Mouse (Mus musculus) CH12.LX (cell line): Measurements from ENCODE around the gene Ppp1cc. TPM values are rescaled to one million over a fixed set of nuclear protein-coding genes. Genes with fewer than 3 reads are reported as not detected.

ENCODE experiments used
- DNase-seq: peaks from one replicate; pipeline ENCODE4 v3.0.0-alpha.2; 2013; ENCODE audit errors: extremely low read depth
- H3K27ac ChIP-seq: 2 replicates; pipeline ENCODE4 v1.5.1; 2012; ENCODE audit warnings: low read depth, mild to moderate bottlenecking, control low read depth, moderate library complexity; ENCODE audit not compliant: insufficient read depth
- H3K27me3 ChIP-seq: replicated peaks from 2 replicates; pipeline ENCODE3; 2012; ENCODE audit warnings: inconsistent platforms
- H3K36me3 ChIP-seq, 2 experiments: replicated peaks in 1 of 2; 2 replicates each; pipeline versions ENCODE3 to v1.6.1; 2012; ENCODE audit warnings: inconsistent platforms in 1 of 2, low read length in 1 of 2, mild to moderate bottlenecking in 1 of 2, mixed read lengths in 1 of 2, moderate library complexity in 1 of 2; ENCODE audit not compliant: control insufficient read depth in 1 of 2, insufficient read depth in 1 of 2
- H3K4me1 ChIP-seq, 2 experiments: 2 replicates each; pipeline ENCODE4 v1.6.1; 2012; ENCODE audit warnings: inconsistent platforms in 1 of 2, moderate library complexity in 1 of 2; ENCODE audit not compliant: insufficient read depth in 2 of 2, control insufficient read depth in 1 of 2
- H3K4me2 ChIP-seq: 2 replicates; pipeline ENCODE4 v1.6.1; 2012; ENCODE audit warnings: low read depth, mild to moderate bottlenecking, control low read depth; ENCODE audit not compliant: poor library complexity, insufficient read depth, severe bottlenecking
- H3K4me3 ChIP-seq, 3 experiments: fragments of 150-350 bp in 1 of 3; sonication (generic) in 1 of 3; replicated peaks in 1 of 3; 2 replicates each; pipeline versions ENCODE3 to v1.5.1; 2011 to 2012; ENCODE audit warnings: low read depth in 2 of 3, low read length in 2 of 3, mild to moderate bottlenecking in 2 of 3, moderate library complexity in 2 of 3, control low read depth in 1 of 3, improper control_type of control experiment in 1 of 3, inconsistent platforms in 1 of 3, mixed read lengths in 1 of 3; ENCODE audit not compliant: poor library complexity in 1 of 3
- H3K79me2 ChIP-seq: replicated peaks from 2 replicates; pipeline ENCODE4 v1.6.1; 2012; ENCODE audit warnings: mild to moderate bottlenecking, moderate library complexity; ENCODE audit not compliant: control insufficient read depth, poor library complexity, insufficient read depth, severe bottlenecking; ENCODE audit errors: extremely low read depth
- H3K9ac ChIP-seq: 2 replicates; pipeline ENCODE4 v1.6.1; 2012; ENCODE audit warnings: low read depth, mild to moderate bottlenecking, control low read depth, moderate library complexity; ENCODE audit not compliant: insufficient read depth
- H3K9me3 ChIP-seq: replicated peaks from 2 replicates; pipeline ENCODE3; 2012; ENCODE audit warnings: low read length, inconsistent platforms, mixed read lengths
- CHD1 ChIP-seq: IDR thresholded peaks from 2 replicates; pipeline ENCODE4 v1.6.1; 2012; ENCODE audit warnings: low read depth, low read length, improper control_type of control experiment, inconsistent platforms
- CTCF ChIP-seq, 2 experiments: IDR thresholded peaks in 1 of 2; conservative IDR thresholded peaks in 1 of 2; 2 replicates each; pipeline ENCODE4 v1.5.1; 2011 to 2012; ENCODE audit warnings: low read depth in 2 of 2, low read length in 2 of 2, improper control_type of control experiment in 1 of 2, inconsistent platforms in 1 of 2, mild to moderate bottlenecking in 1 of 2, moderate library complexity in 1 of 2
- E2F4 ChIP-seq: IDR thresholded peaks from 2 replicates; pipeline ENCODE4 v1.6.1; 2011; ENCODE audit warnings: low read depth, low read length, improper control_type of control experiment; ENCODE audit not compliant: insufficient replicate concordance
- ELF1 ChIP-seq: IDR thresholded peaks from 2 replicates; pipeline ENCODE4 v1.6.1; 2014; ENCODE audit warnings: low read depth, mild to moderate bottlenecking, inconsistent platforms, low read length, improper control_type of control experiment
- ETS1 ChIP-seq: conservative IDR thresholded peaks from 2 replicates; pipeline ENCODE4 v1.6.1; 2012; ENCODE audit warnings: low read depth, mild to moderate bottlenecking, inconsistent platforms, low read length, improper control_type of control experiment, moderate library complexity
- GABPA ChIP-seq: IDR thresholded peaks from 2 replicates; pipeline ENCODE4 v1.6.1; 2012; ENCODE audit warnings: low read depth, low read length, improper control_type of control experiment, inconsistent platforms; ENCODE audit not compliant: insufficient replicate concordance
- JUN ChIP-seq: IDR thresholded peaks from 2 replicates; pipeline ENCODE4 v1.6.1; 2011; ENCODE audit warnings: low read depth, mild to moderate bottlenecking, low read length, improper control_type of control experiment, moderate library complexity; ENCODE audit not compliant: insufficient read depth
- JUND ChIP-seq: conservative IDR thresholded peaks from 2 replicates; pipeline ENCODE4 v1.6.1; 2011; ENCODE audit warnings: low read depth, low read length, improper control_type of control experiment
- KAT2A ChIP-seq: IDR thresholded peaks from 2 replicates; pipeline ENCODE4 v1.6.1; 2012; ENCODE audit warnings: low read length, improper control_type of control experiment, inconsistent platforms; ENCODE audit not compliant: insufficient replicate concordance
- MAX ChIP-seq: IDR thresholded peaks from 2 replicates; pipeline ENCODE4 v1.6.1; 2011; ENCODE audit warnings: low read length, improper control_type of control experiment
- MAZ ChIP-seq: IDR thresholded peaks from 2 replicates; pipeline ENCODE4 v1.6.1; 2012; ENCODE audit warnings: low read depth, mild to moderate bottlenecking, inconsistent platforms, low read length, improper control_type of control experiment, moderate library complexity
- MEF2A ChIP-seq: IDR thresholded peaks from 2 replicates; pipeline ENCODE4 v1.6.1; 2014; ENCODE audit warnings: low read depth, mild to moderate bottlenecking, inconsistent platforms, low read length, improper control_type of control experiment, borderline replicate concordance
- MXI1 ChIP-seq: IDR thresholded peaks from 2 replicates; pipeline ENCODE4 v1.6.1; 2011; ENCODE audit warnings: mild to moderate bottlenecking, low read depth, low read length, improper control_type of control experiment
- NRF1 ChIP-seq: IDR thresholded peaks from 2 replicates; pipeline ENCODE4 v1.6.1; 2014; ENCODE audit warnings: low read depth, mild to moderate bottlenecking, inconsistent platforms, low read length, improper control_type of control experiment, moderate library complexity
- PAX5 ChIP-seq: IDR thresholded peaks from 2 replicates; pipeline ENCODE4 v1.6.1; 2012; ENCODE audit warnings: low read length, inconsistent platforms, mixed read lengths
- POLR2AphosphoS2 ChIP-seq: IDR thresholded peaks from 2 replicates; pipeline ENCODE4 v1.6.1; 2011; ENCODE audit warnings: low read depth, low read length, improper control_type of control experiment
- RAD21 ChIP-seq: IDR thresholded peaks from 2 replicates; pipeline ENCODE4 v1.6.1; 2011; ENCODE audit warnings: low read depth, mild to moderate bottlenecking, low read length, improper control_type of control experiment, moderate library complexity
- SIN3A ChIP-seq: IDR thresholded peaks from 2 replicates; pipeline ENCODE4 v1.6.1; 2012; ENCODE audit warnings: low read length, improper control_type of control experiment, inconsistent platforms
- SMC3 ChIP-seq: IDR thresholded peaks from 2 replicates; pipeline ENCODE4 v1.6.1; 2011; ENCODE audit warnings: low read depth, low read length, improper control_type of control experiment
- TBP ChIP-seq: conservative IDR thresholded peaks from 2 replicates; pipeline ENCODE4 v1.6.1; 2011; ENCODE audit warnings: low read depth, low read length, improper control_type of control experiment
- USF1 ChIP-seq: IDR thresholded peaks from 2 replicates; pipeline ENCODE4 v1.6.1; 2014; ENCODE audit warnings: low read depth, mild to moderate bottlenecking, inconsistent platforms, low read length, improper control_type of control experiment
- ZC3H11A ChIP-seq: IDR thresholded peaks from 2 replicates; pipeline ENCODE4 v1.6.1; 2012; ENCODE audit warnings: low read depth, mild to moderate bottlenecking, inconsistent platforms, low read length, improper control_type of control experiment
- ZKSCAN1 ChIP-seq: IDR thresholded peaks from 2 replicates; pipeline ENCODE4 v1.6.1; 2012; ENCODE audit warnings: low read depth, inconsistent platforms, low read length, improper control_type of control experiment, borderline replicate concordance
- ZMIZ1 ChIP-seq: IDR thresholded peaks from 2 replicates; pipeline ENCODE4 v1.6.1; 2012; ENCODE audit warnings: low read depth, mild to moderate bottlenecking, inconsistent platforms, low read length, improper control_type of control experiment
- dilution Hi-C: fragments of 300-500 bp; cut with MboI; formaldehyde crosslinking; loops from 2 replicates; pipeline ENCODE4 v1.14.3; 2020; ENCODE audit warnings: low sequenced_read_pairs; ENCODE audit not compliant: extremely low pct_unique_long_range_greater_than_20kb, extremely low pct_ligation_motif_present
- in situ Hi-C: fragments of 300-500 bp; cut with MboI; formaldehyde crosslinking; loops from 3 replicates; pipeline ENCODE4 v1.14.3; 2019; ENCODE audit warnings: low sequenced_read_pairs, low pct_ligation_motif_present, low pct_unique_long_range_greater_than_20kb, mixed read lengths
- polyA plus RNA-seq: library from polyadenylated mRNA; unstranded; fragments of >175 nt; gene quantifications from 2 replicates; pipeline ENCODE4 v1.2.1, GENCODE M21; 2012; ENCODE audit warnings: low read depth; ENCODE audit not compliant: insufficient read length
- total RNA-seq, 2 experiments: library from RNA; depleted of rRNA; stranded (reverse); fragments of 300-350 nt in 1 of 2; fragments of >200 nt in 1 of 2; gene quantifications; 2 replicates each; pipeline ENCODE4 v1.2.3; 2012 to 2014

Gene Ppp1cc
- total and polyA plus RNA-seq, 3 experiments = 191 to 406 (median 358) TPM

- in situ Hi-C loops (no loop called here), dilution Hi-C loops (no loop called here)
- peaks cover 25 to 59% of the 10 kb centered on the region in 2 experiments for H3K4me1 ChIP-seq
- H3K36me3 ChIP-seq = peaks cover 29 to 57% of the 10 kb centered on the region in 2 experiments
- peaks cover 25% of the 10 kb centered on the region for H3K79me2 ChIP-seq
- H3K9me3 ChIP-seq = peaks cover 5% of the 10 kb centered on the region
- peak overlapping the region; percentile 24 to 76 (median 32) for H3K4me3 ChIP-seq
- no peak overlapping the region for H3K9ac ChIP-seq
- no peak for DNase-seq
- H3K27me3 ChIP-seq = no peaks in the 10 kb centered on the region
- no peak overlapping the region for H3K27ac ChIP-seq
- H3K4me2 ChIP-seq = no peak overlapping the region
- TF ChIP-seq E2F4 = no peak
- TF ChIP-seq ELF1 = no peak
- TF ChIP-seq TBP = no peak
- TF ChIP-seq USF1 = no peak
- TF ChIP-seq RAD21 = no peak
- no peak for TF ChIP-seq CTCF (conservative IDR thresholded peaks at IDR 0.05 in 1 of 2, IDR thresholded peaks at IDR 0.05 in 1 of 2; ENCODE audit: low read depth in 2 of 2, low read length in 2 of 2)
- TF ChIP-seq MAX = no peak
- TF ChIP-seq NRF1 = no peak
- no peak for TF ChIP-seq MAZ
- no peak for TF ChIP-seq ZC3H11A
- TF ChIP-seq MEF2A = no peak
- no peak for TF ChIP-seq ZKSCAN1
- no peak for TF ChIP-seq ETS1
- TF ChIP-seq POLR2AphosphoS2 = no peak
- TF ChIP-seq ZMIZ1 = no peak
- no peak for TF ChIP-seq KAT2A
- TF ChIP-seq PAX5 = no peak
Measured at GRCm38 (mm10) chr5:122210890-122211289, 52.8 kb downstream of the Ppp1cc start.

DNA sequence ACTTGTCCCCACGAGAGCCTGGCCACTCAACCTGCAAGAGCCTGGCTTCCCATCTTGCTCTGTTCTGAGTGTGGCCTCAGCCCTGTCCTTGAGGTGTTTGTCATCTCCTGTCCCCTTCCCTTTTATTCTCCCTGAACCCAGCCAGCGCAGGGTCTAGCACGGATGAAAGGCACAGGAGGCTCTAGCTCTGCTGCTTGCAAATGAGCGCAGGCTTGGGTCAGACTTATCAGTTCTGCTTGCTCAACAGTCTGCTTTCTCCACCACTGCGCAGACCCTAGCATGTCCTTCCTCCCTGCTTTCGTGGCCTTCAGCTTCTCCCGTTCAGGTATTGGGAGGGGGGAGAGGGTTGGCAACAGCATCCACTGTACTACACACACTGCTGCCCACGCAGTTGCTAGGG, 54.0 kb downstream of the Ppp1cc start:
- Histone ChIP-seq H3K36me3 (peaks cover 40 to 69% of the 10 kb centered on the region in 2 experiments), H3K27ac (peak overlapping the region; percentile 49), H3K9ac (no peak overlapping the region), H3K79me2 (peaks cover 19% of the 10 kb centered on the region), H3K4me1 (peaks cover 29 to 71% of the 10 kb centered on the region in 2 experiments), H3K27me3 (no peaks in the 10 kb centered on the region)
- in situ Hi-C loops = no loop called here
- TF ChIP-seq JUN (no peak), ZMIZ1 (no peak), JUND (no peak), PAX5 (no peak), MAX (no peak), NRF1 (no peak), CHD1 (no peak), SIN3A (no peak), SMC3 (no peak), GABPA (no peak), MXI1 (no peak)
- TF ChIP-seq, all 38 proteins: peak for 0
- Histone ChIP-seq H3K4me2 (no peak overlapping the region; the same call in 1 of the 2 replicates), H3K9me3 (peaks cover 5% of the 10 kb centered on the region), H3K4me3 (peak overlapping the region in 2 of 3 experiments; percentile 3 to 33)
- DNase-seq = no peak
- dilution Hi-C loops = no loop called here
